Mouse (Mus musculus) kidney, adult 2 months (tissue): Measurements from ENCODE around the gene Cdh13. TPM values are rescaled to one million over a fixed set of nuclear protein-coding genes. Genes with fewer than 3 reads are reported as not detected.

ENCODE experiments used
- DNase-seq: peaks from one replicate; pipeline ENCODE4 v3.0.0; 2021
- H3K27ac ChIP-seq: fragments of 200-500 bp; 2 replicates; pipeline ENCODE4 v1.5.1; 2012; ENCODE audit warnings: low read depth, low read length, control low read depth, inconsistent platforms; ENCODE audit not compliant: insufficient read depth
- H3K27me3 ChIP-seq: fragments of 200-500 bp; replicated peaks from 2 replicates; pipeline ENCODE4 v1.6.1; 2012; ENCODE audit warnings: mild to moderate bottlenecking, moderate library complexity, low read length, inconsistent platforms; ENCODE audit not compliant: control insufficient read depth, insufficient read depth
- H3K36me3 ChIP-seq: fragments of 200-500 bp; 2 replicates; pipeline ENCODE4 v1.6.1; 2012; ENCODE audit warnings: mild to moderate bottlenecking, moderate library complexity, low read length, inconsistent platforms; ENCODE audit not compliant: control insufficient read depth, insufficient read depth
- H3K4me1 ChIP-seq: fragments of 200-500 bp; 2 replicates; pipeline ENCODE4 v1.6.1; 2011; ENCODE audit warnings: low read length; ENCODE audit not compliant: control insufficient read depth, insufficient read depth
- H3K4me3 ChIP-seq: fragments of 200-500 bp; 2 replicates; pipeline ENCODE4 v1.5.1; 2011; ENCODE audit warnings: mild to moderate bottlenecking, low read depth, low read length, control low read depth; ENCODE audit not compliant: insufficient read depth
- CTCF ChIP-seq: fragments of 200-500 bp; conservative IDR thresholded peaks from 2 replicates; pipeline ENCODE4 v1.5.1; 2011; ENCODE audit warnings: low read depth, mild to moderate bottlenecking, control low read depth, low read length, moderate library complexity, mixed read lengths; ENCODE audit not compliant: insufficient read depth, insufficient read length
- POLR2A ChIP-seq: fragments of 200-500 bp; IDR thresholded peaks from one replicate; pipeline ENCODE4 v1.6.1; 2011; ENCODE audit warnings: low read depth, low read length, control low read depth
- WGBS: fragments of 180-500 bp; shearing (Covaris S2); methylation state at CpG from one replicate; pipeline ENCODE4 v1.1.7; 2018; 5-methylcytosine and 5-hydroxymethylcytosine counted together
- polyA plus RNA-seq: library from polyadenylated mRNA; depleted of rRNA; stranded (reverse); fragments of >200 nt; gene quantifications from 2 replicates; pipeline ENCODE4 v1.2.3, GENCODE M21; 2012

The Cdh13 gene
- polyA plus RNA-seq, 1 experiment, result 11.6 TPM

DNA sequence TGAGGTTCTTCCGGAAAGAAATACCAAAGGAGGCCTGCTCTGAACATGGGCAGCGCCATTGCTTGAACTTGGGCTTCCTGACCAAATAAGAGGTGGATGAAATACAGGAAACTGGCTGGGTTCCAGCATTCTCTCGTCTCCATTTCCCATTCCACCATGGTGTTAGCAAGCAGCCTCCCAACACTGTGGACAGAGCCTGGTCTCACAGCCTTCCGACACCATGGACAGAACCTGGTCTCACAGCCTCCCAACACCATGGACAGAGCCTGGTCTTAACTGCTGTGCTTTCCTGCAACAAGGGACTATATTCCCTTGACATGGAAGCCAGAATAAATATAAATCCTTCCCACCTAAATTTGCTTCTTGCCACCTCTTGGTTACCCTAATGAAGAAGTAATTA, 358.3 kb downstream of the Cdh13 start:
- no peak for DNase-seq
- Histone ChIP-seq H3K36me3 (no peaks in the 10 kb centered on the region), H3K4me3 (no peak overlapping the region), H3K27ac (no peak overlapping the region), H3K4me1 (no peaks in the 10 kb centered on the region), H3K27me3 (no peaks in the 10 kb centered on the region)
- 80% methylated on average over 4 of the region's 4 CpGs for WGBS
- TF ChIP-seq POLR2A (no peak), CTCF (no peak)

DNA sequence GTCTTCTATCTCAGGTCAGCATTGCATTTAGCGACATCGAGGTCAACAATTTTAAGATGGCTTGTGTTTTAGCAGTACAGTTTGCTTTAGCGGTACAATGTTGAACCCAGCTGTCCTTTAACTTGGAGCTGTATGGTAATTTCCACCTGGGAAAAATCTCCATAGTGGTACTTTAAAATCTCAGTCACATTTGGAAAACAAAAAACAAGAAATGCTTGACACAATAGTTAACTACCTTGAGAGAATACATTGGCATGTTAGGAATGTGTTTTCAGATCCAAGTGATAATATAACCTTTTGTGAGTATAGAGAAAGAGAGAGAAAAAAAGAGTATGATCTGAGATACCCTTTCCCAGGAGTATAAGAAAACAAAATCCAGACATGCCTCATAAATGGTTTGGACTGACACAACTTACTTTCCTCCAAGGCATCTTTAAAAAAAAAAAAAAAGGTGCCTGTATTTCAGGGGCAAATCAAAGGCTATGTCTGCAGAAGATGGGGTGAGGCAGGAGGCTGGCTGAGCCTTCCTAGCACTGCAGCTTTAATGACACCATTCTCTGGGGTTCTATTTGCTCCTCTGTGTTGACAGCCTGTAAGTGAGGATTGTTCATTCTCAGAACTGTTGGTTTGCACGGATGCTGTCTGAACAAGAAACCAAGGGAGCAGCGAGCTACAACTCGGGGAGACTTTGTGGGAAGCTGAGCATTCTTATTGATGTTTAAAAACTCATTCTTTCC, 365.4 kb downstream of the Cdh13 start:
- TF ChIP-seq CTCF (no peak), POLR2A (no peak)
- no peak overlapping the region for H3K4me3 ChIP-seq
- DNase-seq, result no peak
- H3K4me1 ChIP-seq, result no peaks in the 10 kb centered on the region
- H3K36me3 ChIP-seq, result no peaks in the 10 kb centered on the region
- 73% methylated on average over 6 of the region's 6 CpGs for WGBS
- no peak overlapping the region for H3K27ac ChIP-seq
- H3K27me3 ChIP-seq, result peaks cover 2% of the 10 kb centered on the region; the same call in 1 of the 2 replicates

DNA sequence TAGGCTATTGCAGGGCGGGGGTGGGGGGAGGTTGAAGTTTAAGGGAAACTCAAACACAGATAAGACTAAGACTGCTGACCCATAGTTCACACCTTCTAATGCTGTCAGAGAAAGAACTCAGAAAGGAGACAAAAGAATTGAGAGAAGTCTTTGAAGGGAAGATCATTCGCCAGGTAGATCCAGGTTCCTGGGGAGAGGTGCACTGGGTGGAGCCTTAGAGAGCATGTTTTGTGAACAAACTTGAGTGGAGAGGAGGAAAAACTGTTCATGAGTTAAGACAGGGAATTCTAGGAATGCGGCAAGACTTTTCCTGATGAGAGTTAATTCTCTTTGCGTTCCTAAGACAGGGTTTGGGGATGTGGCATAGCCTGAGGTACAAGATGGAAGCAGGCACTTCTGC, 366.4 kb downstream of the Cdh13 start:
- no peak for DNase-seq
- no peak overlapping the region for H3K27ac ChIP-seq
- H3K4me3 ChIP-seq, result no peak overlapping the region
- 88% methylated on average over 4 of the region's 4 CpGs for WGBS
- H3K4me1 ChIP-seq, result no peaks in the 10 kb centered on the region
- TF ChIP-seq POLR2A (no peak), CTCF (no peak)
- peaks cover 2% of the 10 kb centered on the region; the same call in 1 of the 2 replicates for H3K27me3 ChIP-seq
- no peaks in the 10 kb centered on the region for H3K36me3 ChIP-seq

- 61% methylated on average over 8 of the region's 8 CpGs for WGBS
- Histone ChIP-seq H3K27me3 (no peaks in the 10 kb centered on the region), H3K4me1 (no peaks in the 10 kb centered on the region), H3K4me3 (no peak overlapping the region), H3K36me3 (no peaks in the 10 kb centered on the region), H3K27ac (no peak overlapping the region)
- DNase-seq, result no peak
- TF ChIP-seq POLR2A (no peak), CTCF (no peak)
Observed at GRCm38 (mm10) chr8:118662001-118662829, 378.7 kb downstream of the Cdh13 start.

DNA sequence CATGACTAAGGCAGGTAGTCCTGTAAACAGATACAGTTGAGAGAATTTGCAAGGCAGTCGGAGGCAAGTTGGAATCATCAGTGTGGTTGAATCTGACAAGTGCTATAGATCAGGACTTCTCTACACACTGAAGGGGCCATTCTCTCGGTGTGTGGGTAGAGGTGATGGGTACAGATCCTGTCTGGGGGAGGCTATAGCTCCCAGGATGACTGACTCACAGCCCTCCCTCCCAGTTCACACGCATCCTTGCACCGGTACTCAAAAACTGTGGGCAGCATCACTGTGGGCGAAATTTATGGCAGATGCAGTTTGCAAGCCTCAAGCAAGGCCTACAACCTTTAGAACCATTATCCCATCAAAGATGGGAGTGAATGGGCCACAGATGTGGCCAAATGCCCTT, 381.5 kb downstream of the Cdh13 start:
- no peak for TF ChIP-seq CTCF
- TF ChIP-seq POLR2A, result no peak
- no peaks in the 10 kb centered on the region for H3K27me3 ChIP-seq
- H3K4me1 ChIP-seq, result no peaks in the 10 kb centered on the region
- H3K4me3 ChIP-seq, result no peak overlapping the region
- 51% methylated on average over 5 of the region's 5 CpGs for WGBS
- DNase-seq, result no peak
- H3K27ac ChIP-seq, result no peak overlapping the region
- H3K36me3 ChIP-seq, result no peaks in the 10 kb centered on the region

DNA sequence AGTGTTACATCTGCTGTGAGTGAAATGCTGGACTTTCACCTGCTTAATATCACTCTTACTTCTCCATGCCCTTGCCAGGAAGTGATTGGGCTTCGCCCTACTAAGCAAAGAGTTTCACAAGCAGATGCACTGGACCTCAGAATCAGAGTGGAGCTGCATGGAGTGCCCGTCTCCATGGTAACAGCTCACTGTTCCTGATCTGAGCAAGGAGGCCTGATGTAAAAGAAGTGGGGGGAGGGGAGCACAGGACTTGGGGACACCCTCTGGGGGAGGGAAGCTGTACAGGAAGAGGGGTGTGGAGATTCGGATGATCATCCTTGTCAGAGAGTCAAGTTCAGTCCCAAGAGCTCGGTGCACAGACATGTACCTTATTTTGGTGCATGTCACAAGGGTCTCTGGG, 384.2 kb downstream of the Cdh13 start:
- Histone ChIP-seq H3K36me3 (no peaks in the 10 kb centered on the region), H3K27ac (no peak overlapping the region), H3K4me3 (no peak overlapping the region), H3K4me1 (no peaks in the 10 kb centered on the region), H3K27me3 (no peaks in the 10 kb centered on the region)
- TF ChIP-seq CTCF (no peak), POLR2A (no peak)
- no peak for DNase-seq
- WGBS, result 76% methylated on average over 4 of the region's 4 CpGs

DNA sequence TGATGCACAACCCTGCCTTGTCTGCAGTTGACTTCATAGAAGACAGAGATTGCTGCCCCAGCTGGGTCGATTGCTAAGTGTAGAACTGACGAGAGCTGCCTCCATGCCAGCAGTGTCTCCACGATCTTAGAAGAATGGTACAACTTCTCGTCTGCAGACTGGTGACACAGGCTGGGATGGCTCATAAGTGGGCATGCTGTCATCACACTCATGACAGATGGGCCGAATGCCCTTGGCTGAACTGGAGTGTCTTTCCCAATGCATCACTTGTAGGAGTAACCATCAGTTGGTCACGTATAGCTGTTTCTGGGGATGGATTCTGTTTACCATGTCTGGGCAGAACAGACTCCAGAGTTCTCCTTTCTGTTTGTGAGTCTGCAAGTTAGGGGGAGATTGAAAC, 392.7 kb downstream of the Cdh13 start:
- H3K4me1 ChIP-seq, result no peaks in the 10 kb centered on the region
- no peak for TF ChIP-seq CTCF
- TF ChIP-seq POLR2A, result no peak
- H3K4me3 ChIP-seq, result no peak overlapping the region
- no peaks in the 10 kb centered on the region for H3K27me3 ChIP-seq
- H3K27ac ChIP-seq, result no peak overlapping the region
- no peaks in the 10 kb centered on the region for H3K36me3 ChIP-seq
- DNase-seq, result no peak
- 91% methylated on average over 6 of the region's 6 CpGs for WGBS
